In the genomic region with DNA sequence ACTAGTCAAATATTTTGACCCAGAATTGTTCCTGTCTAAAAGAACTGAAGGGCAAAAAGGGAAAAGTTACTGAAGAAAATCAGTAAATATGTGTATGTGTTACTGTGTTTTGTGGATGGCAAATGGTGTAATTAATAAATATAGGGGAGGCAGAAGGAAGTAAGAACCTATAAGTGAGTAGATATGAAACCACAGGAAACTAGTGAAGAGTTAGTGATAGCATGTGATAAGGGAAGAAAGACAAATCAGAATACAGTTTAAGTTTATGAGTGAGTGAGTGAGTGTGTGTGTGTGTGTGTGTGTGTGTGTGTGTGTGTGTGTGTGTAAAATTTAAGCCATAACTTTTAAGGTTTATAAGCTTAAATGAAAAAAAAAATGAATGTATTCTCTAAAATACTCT, we compare ENCODE assay signal across 38 mouse cellular contexts. TPM values are rescaled to one million over a fixed set of nuclear protein-coding genes. Genes with fewer than 3 reads are reported as not detected.
"Had no signal": no experiment of that assay in that cellular context is flagged by ENCODE, and none has a peak within 500 bp of the region (broad histone marks: within the 10 kb centered on the region; RNA-seq: fewer than 3 reads in every experiment).

No protein-coding gene starts in this region.

- H3K9me3 ChIP-seq: limb, embryonic 10.5 days; limb, embryonic 12.5 days; limb, embryonic 13.5 days; limb, embryonic 15.5 days; liver, embryonic 12.5 days; liver, embryonic 13.5 days; liver, embryonic 15.5 days; lung, embryonic 15.5 days; megakaryocyte, embryonic 14.5 days; midbrain, embryonic 10.5 days; midbrain, embryonic 12.5 days; midbrain, embryonic 13.5 days; midbrain, embryonic 15.5 days; neural tube, embryonic 12.5 days had no signal

- ATAC-seq: liver, embryonic 12.5 days; liver, postnatal 0 days; lung, postnatal 0 days; midbrain, embryonic 13.5 days; midbrain, embryonic 15.5 days; midbrain, embryonic 16.5 days had no signal

- H3K27me3 ChIP-seq: limb, embryonic 12.5 days; limb, embryonic 13.5 days; limb, embryonic 15.5 days; liver, embryonic 12.5 days; liver, embryonic 13.5 days; liver, embryonic 15.5 days; lung, embryonic 15.5 days; megakaryocyte, embryonic 14.5 days; midbrain, embryonic 12.5 days; midbrain, embryonic 13.5 days; midbrain, embryonic 15.5 days; neural tube, embryonic 12.5 days had no signal

- H3K4me1 ChIP-seq: limb, embryonic 10.5 days; limb, embryonic 12.5 days; limb, embryonic 13.5 days; limb, embryonic 15.5 days; liver, embryonic 12.5 days; liver, embryonic 13.5 days; liver, embryonic 15.5 days; lung, embryonic 15.5 days; megakaryocyte, embryonic 14.5 days; midbrain, embryonic 10.5 days; midbrain, embryonic 12.5 days; midbrain, embryonic 13.5 days; midbrain, embryonic 15.5 days; neural tube, embryonic 12.5 days had no signal

- DNase-seq: left cerebral cortex, postnatal 4 days; liver; liver, embryonic 13.5 days; liver, postnatal 0 days; lung, adult 18-20 months; lung, adult 2 months; lung, embryonic 14.5 days; lung, postnatal 10 days; lung, postnatal 14 days; lung, postnatal 36 days; lung, postnatal 4 days; midbrain, embryonic 14.5 days had no signal

- H3K9ac ChIP-seq: limb, embryonic 12.5 days; limb, embryonic 13.5 days; limb, embryonic 15.5 days; liver, embryonic 12.5 days; liver, embryonic 13.5 days; liver, embryonic 14.5 days; liver, embryonic 15.5 days; liver, postnatal 0 days; lung, embryonic 14.5 days; lung, embryonic 15.5 days; midbrain, embryonic 12.5 days; midbrain, embryonic 13.5 days; midbrain, embryonic 15.5 days; neural tube, embryonic 12.5 days had no signal

- H3K4me3 ChIP-seq: limb, embryonic 10.5 days; limb, embryonic 12.5 days; limb, embryonic 13.5 days; limb, embryonic 15.5 days; liver, embryonic 12.5 days; liver, embryonic 13.5 days; liver, embryonic 15.5 days; lung, embryonic 15.5 days; megakaryocyte, embryonic 14.5 days; midbrain, embryonic 10.5 days; midbrain, embryonic 12.5 days; midbrain, embryonic 13.5 days; midbrain, embryonic 15.5 days; myocyte; neural tube, embryonic 12.5 days had no signal

- H3K27ac ChIP-seq: limb, embryonic 10.5 days; limb, embryonic 12.5 days; limb, embryonic 13.5 days; limb, embryonic 15.5 days; liver, embryonic 12.5 days; liver, embryonic 13.5 days; liver, embryonic 14.5 days; liver, embryonic 15.5 days; lung, embryonic 15.5 days; macrophage; midbrain, embryonic 10.5 days; midbrain, embryonic 12.5 days; midbrain, embryonic 13.5 days; midbrain, embryonic 15.5 days; neural tube, embryonic 12.5 days had no signal

- H3K36me3 ChIP-seq: limb, embryonic 10.5 days; limb, embryonic 12.5 days; limb, embryonic 13.5 days; limb, embryonic 15.5 days; liver, embryonic 12.5 days; liver, embryonic 13.5 days; liver, embryonic 15.5 days; lung, embryonic 15.5 days; midbrain, embryonic 10.5 days; midbrain, embryonic 12.5 days; midbrain, embryonic 13.5 days; midbrain, embryonic 15.5 days; neural tube, embryonic 12.5 days had no signal

- H3K4me2 ChIP-seq: limb, embryonic 12.5 days; limb, embryonic 13.5 days; limb, embryonic 15.5 days; liver, embryonic 11.5 days; liver, embryonic 12.5 days; liver, embryonic 13.5 days; liver, embryonic 15.5 days; lung, embryonic 14.5 days; lung, embryonic 15.5 days; midbrain, embryonic 11.5 days; midbrain, embryonic 12.5 days; midbrain, embryonic 13.5 days; midbrain, embryonic 15.5 days; neural tube, embryonic 12.5 days had no signal

RNA-seq across cellular contexts. Expression of a gene that starts 45.9 kb away (rescaled TPM):
- total RNA-seq: liver, adult 2 months; megakaryocyte progenitor cell, adult 5-6 weeks; megakaryocyte, adult 5-6 weeks; megakaryocyte-erythroid progenitor cell, adult 5-6 weeks; monocyte, adult 5-6 weeks had no signal
- polyA plus RNA-seq: liver, adult 2 months; liver, embryonic 11.5 days; liver, embryonic 12.5 days; liver, embryonic 13.5 days; liver, embryonic 14.5 days; liver, embryonic 15.5 days; liver, embryonic 16.5 days; liver, postnatal 0 days; lung, adult 2 months; lung, embryonic 14.5 days; lung, postnatal 0 days; macrophage; myocyte had no signal
